Mouse (Mus musculus) fibroblast of lung, adult 2 months (primary cell): ENCODE measurements around the gene Sycn.
"Not testable (repeated sequence)": the region's sequence is repeated elsewhere in the genome, so short reads cannot be mapped to it uniquely, and the experiment has no call there.

Source experiments
- DNase-seq: peaks from one replicate; pipeline ENCODE4 v3.0.0-alpha.2; 2011; ENCODE audit warnings: low read depth

Gene Sycn

DNA sequence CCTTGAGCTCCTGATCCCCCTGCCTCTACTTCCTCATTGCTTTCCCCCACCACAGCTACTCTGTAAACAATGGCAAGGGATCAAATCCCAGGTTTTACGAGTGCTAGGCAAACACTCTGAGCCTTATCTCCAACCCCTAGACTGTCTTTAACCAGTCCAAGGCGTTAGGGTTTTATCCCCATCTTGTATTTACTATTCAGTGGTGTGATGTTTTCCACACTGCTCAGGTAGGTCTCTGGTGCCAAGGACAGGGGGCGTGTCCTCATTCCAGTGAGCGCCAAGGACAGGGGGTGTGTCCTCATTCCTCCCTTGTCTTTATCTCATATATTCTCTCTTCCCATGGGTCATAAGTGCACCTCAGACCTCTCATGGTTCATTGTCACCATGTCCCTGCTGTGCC is at the start of gene Sycn:
Gene Sycn (plus strand): TSS at position 360 of the 400 bp plus-strand sequence.
- no peak for DNase-seq

DNA sequence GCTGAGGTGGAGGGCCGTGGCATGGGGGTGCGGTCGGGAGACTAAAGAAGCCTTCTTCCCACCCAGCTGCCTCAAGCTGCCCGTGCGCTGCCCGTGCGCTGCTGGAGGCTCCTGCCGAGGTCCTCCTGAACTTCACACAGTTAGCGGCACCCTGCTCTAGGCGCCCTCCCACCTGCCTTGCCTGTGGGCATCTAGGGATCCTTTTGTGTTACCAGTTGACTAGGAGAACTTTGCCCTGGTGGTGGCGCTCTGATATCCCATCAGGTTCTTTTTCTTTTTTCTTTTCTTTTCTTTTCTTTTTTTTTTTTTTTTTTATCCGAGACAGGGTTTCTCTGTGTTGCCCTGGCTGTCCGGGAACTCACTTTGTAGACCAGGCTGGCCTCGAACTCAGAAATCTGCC is 49.8 kb upstream of the Sycn start:
- DNase-seq, result no peak

DNA sequence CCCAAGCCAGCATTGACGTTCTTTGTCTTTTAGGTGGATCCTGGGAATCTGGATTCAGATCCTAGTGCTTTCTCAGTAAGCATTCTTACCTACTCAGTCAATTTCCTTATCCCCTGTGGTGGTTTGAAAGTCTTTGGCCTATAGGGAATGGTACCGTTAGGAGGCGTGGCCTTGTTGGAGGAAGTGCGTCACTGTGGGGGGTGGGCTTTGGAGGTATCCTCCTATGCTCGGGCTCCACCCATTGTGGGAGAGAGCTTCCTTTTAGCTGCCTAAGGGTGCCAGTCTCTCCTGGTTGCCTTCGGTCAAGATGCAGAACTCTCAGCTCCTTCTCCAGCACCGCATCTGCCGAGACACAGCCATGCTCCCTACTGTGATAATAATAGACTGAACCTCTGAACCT is 48.4 kb upstream of the Sycn start:
- DNase-seq, result no peak

DNA sequence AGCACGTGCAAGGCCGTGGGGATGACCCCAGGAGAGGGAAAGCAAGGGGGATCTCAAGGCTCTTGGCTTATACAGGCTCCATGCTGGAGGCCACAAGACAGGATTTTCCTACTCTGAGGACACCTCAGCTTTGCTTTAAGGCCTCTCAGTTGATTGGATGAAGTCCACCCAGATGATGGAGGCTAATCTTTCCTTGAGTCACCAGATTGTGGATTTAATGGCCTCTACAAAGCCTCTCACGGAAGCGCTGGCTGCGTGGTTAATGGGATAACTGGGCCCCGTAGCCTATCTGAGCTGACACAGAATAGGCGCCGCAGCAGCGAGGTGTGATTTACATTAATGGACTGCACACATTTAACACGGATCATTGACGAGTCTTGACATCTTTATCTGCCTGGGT is 45.3 kb upstream of the Sycn start:
- DNase-seq, result no peak

DNA sequence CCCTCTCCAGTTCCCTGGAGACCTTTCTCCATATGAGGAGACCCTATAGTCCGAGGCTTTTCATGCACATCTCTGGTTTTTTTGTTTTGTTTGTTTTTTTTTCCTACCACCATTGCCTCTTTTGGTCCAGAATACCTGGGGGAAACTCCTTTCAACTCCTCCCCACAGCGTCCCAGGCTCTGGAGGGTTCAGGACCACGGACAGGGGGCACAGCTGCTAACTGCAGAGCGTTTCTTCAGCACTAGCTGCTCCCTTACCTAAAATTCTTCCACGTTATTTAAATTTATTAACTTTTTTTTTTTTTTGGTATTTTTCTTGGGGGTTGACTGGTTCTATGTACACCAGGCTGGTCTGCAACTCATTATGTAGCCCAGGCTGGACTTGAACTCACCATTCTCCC is 35.1 kb upstream of the Sycn start:
- DNase-seq, result no peak

DNA sequence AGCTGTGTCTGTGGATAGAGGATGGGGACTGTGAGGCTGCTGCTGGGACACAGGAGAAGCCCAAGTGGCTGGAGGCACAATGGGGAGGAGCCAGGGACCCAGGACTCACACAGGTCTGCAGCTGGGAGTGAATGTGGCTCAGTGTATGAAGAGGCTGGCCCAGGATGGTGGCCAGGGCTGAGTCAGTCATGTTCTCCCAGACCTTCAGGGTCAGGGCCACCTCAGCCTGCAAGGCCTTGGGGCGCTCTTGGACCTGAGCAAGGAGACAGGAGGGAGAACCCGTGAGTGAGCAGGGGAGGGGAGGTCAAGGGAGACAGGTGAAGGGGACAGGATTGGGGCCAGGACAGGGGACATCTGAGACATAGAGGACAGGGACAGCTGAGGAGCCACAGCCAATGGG is 31.6 kb upstream of the Sycn start:
- not testable (repeated sequence) for DNase-seq

DNA sequence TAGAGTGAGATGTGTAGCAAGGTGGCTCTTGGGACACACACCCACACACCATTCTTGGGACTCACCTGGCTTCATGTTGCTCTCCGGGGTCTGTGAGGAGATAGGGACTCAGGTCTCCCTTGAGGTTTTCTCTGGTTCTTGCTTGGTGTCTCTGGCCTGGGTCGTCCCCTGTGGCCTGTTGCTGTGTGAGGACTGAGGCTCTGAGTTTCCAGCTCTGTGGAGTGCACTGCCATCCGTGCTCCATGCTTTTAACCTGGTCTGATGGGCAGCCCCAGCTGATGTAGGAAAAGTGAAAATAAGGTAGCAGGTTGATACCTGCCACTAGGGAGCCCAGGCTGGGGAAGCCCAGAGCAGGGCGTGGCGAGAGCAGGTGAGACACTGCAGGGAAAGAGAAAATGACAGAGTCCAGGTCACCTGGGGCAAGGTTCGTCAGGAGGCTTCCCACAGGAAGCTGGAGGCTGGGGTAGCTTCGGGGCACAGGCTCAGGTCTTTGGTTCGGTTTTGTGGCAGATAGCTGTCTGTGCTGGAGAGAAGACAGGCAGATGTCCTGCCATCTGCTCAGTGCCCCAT is 30.2 kb upstream of the Sycn start, which contains the start of gene Ifnl2:
Gene Ifnl2 (minus strand): TSS at position 51 of the 570 bp plus-strand sequence.
- DNase-seq, result not testable (repeated sequence)

DNA sequence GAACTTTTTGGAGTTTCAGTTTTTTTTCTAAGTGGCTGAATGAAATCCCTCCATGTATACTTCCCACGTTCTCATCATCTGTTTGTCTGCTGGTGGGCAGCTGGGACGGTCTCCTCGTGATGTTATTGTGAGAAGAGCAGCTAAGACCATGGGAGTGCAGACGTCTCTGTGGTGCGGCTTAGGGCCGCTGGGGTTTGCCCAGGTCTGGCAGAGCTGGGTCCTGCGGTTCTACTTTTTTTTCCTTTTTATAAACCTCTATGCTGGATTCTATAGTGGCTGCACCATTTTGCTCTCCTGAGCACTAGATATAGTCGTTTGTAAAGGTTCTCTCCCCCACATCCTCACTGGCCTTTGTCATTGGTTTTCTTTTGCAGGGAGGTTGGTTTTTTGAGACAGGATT is 29.2 kb upstream of the Sycn start:
- no peak for DNase-seq

DNA sequence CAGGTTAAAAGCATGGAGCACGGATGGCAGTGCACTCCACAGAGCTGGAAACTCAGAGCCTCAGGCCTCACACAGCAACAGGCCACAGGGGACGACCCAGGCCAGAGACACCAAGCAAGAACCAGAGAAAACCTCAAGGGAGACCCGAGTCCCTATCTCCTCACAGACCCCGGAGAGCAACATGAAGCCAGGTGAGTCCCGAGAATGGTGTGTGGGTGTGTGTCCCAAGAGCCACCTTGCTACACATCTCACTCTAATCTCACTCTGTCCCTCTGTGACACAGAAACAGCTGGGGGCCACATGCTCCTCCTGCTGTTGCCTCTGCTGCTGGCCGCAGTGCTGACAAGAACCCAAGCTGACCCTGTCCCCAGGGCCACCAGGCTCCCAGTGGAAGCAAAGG is 18.1 kb upstream of the Sycn start, which contains the start of gene Ifnl3:
Gene Ifnl3 (plus strand): TSS at position 301 of the 400 bp plus-strand sequence.
- DNase-seq, result not testable (repeated sequence)

DNA sequence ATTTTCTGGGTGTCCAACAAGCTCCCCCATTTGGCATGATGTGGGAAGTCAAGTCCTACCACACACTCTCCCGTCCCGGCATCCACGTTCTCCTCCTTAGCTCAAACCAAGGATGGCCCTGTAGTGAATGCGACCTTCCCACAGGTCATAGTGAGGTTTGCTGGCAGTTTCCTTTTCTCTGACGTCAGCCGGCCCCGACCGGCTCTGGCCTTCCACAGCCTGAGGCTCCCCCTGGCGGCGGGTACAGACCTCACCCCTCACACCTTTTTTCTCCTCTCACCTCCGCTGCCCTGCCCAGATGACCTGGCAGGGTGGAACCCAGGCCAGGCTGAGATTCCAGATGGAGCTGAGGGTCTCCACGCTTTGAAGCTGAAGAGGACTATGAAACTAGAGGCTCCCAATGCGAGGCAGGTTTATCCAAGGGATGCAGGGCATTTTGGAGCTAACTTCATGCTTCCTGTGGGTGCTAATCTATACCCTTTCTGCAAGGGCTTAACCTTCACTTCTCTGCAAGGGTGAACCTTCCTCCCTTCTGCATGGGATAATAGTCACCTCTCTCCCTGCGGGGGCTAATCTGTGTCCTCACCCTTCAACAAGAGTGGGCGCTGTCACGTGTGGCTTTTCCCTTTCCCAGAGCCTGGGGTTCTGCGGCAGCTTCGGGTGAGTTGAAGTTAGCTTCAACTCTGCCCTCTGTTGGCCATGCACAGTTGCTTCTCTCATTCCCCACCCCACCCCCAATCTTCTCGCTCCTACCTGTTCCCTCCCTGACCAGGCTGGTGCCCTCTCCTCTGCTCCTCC is 12.6 kb upstream of the Sycn start:
- DNase-seq, result peak; percentile 6

DNA sequence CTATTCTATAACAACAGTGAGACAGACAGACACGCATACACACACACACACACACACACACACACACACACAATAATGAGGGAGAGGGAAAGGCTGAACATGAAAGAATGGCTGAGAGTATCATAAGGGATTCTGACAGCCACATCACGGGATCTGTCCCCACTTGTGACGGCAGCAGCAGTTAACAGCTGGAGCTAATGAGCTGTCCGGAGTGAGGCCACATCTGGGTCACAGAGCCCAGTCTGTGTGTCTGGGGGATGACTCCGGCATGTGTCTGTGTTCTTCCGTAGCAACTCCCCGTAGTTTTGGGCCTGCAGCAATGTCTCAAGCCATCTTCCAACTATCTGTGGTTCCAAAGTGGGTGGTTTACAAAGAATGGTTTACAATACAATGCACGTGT is 8.7 kb upstream of the Sycn start:
- DNase-seq, result no peak

DNA sequence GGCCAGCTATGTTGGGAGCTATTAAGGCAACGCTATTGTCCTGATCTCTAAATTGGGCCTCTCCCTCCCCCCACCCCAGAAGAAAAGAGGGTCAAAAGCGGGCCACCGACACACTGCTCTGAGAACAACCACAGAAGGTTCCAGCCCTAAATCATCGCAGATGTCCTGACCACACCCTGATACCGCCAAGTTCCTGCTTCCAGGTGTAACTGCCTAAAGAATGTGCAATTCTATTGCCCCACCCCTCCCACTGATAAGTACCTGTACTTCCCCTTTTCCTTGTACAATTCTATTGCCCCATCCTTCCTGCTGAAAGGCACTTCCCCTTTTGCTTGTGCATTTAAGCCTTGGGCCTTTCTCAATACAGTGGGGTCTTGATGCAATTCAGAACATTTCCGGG is 1.8 kb upstream of the Sycn start:
- not testable (repeated sequence) for DNase-seq

DNA sequence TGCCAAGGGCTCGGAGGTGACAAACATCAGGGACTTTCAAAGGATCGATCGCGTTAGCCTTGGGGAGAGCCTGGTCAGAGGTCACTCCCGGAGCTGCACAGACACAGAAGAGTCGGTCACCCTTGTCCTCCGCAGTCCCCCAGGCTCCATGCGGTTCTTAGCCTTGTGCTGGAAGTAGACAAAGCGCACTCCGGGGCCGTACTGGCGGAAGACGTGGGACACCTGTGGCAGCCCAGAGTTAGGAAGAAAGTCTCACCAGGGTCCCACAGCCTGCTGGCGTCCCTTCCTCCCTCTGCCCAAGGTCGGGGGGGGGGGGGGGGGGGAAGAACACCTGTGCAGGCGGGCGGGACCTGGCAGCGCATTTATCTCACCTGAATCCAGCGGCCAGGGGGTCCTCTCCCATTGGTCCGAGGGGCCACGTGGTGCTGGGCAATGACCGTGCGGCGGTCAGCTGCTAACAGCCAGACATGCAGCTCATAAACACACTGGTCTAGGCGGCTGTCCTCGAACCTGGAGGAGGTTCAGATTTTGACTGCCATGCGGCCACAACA is 3.4 kb downstream of the Sycn start:
- no peak for DNase-seq

DNA sequence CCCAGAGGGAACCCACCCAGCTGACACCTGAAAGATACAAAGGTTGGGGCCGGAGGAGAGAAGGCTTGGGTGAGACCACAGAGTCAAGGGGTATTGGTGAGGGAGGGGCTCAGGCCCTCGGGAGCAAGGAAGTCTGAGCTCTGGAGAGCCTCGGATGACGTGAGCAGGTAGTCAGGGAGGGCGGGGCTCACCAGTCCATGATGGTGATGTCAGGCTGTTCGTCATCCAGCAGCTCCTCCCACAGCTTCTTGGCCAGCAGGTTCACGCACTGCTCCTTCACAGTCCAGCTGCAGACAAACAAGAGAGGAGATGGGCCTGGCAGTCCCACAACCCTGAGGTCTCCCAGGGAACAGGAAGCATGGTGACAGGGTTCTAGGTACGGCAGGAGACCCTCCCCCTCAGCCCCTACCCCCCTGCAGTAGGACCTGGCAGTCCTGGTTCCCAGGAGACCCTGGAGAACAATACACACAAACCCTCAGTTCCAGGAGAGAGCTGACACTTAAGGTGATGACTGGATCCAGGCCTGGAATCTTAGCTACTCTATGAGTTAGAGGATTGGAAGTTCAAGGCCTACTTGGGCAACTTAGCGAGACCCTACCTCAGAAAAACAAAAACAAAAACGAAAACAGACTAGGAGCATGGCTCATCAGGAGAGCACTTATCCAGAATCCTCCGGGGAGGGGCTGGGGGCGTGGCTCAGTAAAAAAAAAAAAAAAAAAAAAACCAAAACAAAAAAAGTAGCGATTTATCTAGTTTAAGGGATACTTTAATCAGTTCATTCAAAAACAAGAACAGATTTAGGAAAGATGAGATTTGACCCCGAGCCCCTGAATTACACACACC is 4.6 kb downstream of the Sycn start:
- no peak for DNase-seq

DNA sequence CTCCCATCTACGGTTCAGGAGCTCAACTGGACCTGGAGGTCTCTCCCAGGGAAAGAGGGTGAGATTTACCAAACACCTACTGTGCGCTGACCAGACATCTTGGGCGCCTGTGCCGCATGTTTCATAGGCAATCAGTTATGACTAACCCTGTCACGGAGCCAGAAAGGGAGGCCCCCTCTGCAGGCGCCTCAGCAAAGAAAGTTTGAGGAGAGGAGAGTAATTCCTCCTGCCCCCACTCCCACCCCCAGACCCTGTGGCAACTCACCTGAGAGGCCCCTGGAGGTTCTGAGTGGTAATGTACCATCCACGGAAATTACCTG is 5.2 kb downstream of the Sycn start:
- no peak for DNase-seq

DNA sequence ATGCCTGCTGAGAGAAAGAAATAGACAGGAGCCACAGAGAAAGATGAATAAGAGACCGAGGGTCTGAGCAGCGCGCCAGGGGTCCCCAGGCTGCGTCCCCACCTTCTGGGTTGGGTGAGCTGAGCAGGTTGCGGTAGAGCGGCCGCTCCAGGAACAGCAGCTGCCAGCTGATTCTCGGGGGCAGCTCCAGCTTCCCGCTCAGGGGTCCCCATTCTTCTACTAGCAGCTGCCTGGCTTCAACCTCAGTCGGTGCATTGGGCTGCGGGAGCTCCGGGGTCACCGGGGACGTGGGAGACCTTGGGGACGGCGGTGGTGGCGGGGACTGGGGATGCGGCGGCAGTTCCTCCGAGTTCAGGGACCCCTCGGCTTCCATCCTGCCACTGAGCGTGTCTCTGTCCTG is 6.0 kb downstream of the Sycn start:
- DNase-seq, result no peak

DNA sequence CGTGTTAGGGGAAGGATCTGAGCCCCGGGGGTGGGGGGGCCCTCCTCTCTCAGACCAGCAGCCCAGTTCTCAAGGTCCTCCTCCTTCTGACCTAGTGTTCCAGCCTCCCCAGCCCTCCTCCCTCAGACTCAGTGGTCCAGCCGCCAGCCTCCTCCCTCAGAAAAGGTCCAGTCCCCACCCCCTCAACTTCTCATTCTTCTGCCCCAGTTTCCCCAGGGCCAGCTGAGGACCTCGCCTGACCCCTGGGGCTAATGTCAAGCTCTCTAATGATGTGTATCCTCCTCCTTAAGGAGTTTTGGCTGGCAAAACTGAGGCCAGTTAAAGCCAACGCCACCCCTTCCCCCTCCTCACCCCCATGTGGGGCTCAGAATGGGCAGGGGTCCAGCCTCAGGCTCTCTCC is 6.5 kb downstream of the Sycn start, which contains the start of gene Nccrp1:
Gene Nccrp1 (minus strand): TSS at position 101 of the 400 bp plus-strand sequence.
- DNase-seq, result no peak

DNA sequence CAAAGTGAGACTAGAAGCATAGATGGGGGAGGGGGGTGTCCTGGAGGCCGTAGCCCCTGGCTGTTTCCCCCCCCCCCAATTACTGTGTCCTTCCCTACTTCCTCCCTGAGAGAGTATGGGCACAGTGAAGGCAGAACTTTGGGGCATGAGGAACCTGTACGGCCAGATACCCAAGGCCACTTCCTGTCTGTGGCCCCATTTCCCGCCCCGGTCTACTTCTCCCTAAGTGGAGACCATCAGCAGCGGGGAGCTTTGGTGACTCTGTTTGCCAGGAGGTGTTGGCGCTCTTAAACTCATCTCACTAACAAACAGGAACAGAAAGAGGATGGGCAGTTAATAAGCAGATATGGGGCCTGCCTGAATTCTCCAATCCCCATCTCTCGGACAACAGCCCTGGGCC is 6.9 kb downstream of the Sycn start:
- no peak for DNase-seq

DNA sequence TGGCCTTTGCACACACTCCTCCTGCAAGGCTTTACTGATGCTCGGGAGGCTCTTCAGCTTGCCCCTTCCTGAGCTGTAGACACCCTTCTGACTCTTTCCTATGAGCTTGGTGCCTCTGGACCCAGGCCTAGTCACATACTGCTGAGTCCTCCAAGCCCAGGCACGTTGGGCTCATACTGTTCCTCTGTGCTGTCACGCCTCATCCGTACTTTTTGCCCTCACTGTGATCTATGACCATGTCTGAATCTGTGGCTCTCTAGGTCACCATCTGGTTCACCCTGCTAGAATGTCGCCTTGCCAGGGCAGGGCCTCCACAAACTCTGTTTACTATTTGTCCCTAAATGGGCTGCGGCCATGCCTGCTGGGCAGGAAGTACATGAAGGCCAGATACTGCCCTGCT is 12.4 kb downstream of the Sycn start:
- no peak for DNase-seq

DNA sequence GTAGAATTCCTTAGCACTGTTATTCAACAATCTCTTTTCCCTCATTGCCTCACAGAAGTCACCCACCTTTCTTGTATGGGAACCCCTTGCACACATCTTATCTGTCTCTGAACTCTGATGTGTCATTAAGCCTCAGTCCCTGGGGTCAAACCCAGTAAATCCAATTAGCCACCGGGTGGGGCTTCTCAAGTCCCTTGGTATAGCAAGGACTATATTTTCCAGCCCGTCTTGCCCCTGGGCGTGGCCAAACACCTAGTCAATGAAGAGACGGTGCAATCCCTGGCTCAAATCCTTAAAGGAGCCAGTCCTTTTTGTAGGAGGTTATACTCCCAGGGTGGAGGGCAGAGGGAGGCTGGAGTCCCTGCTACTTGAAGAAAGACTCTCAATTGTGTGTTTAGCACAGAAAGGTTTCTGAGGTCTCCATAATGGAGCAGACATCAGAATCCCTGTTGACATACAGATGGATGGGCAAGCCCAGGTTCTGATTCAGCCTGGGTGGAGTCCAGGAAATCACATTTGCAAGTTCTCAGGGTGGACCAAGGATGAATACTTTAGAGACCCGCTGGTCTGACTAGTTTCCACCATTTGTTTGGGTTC is 15.4 kb downstream of the Sycn start:
- DNase-seq, result no peak

DNA sequence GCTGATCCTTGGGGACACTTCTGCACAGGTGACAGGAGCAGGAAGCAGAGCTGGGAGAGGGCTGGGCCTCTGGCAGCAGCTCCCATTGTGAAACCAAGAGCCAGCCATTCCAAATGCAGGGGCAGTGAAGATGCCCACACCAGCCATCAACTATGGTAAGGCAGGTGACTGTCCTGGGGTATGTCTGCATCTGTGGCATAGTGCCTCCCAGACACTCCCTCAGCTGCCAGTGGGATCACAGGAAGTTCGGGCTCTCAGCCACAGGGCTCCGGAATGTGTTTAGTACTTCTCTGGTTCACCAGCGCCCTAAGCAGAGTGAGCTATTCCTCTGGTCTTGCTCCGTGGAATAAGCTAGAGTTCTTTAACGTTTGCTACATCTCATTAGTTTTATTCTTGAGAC is 16.4 kb downstream of the Sycn start:
- no peak for DNase-seq

DNA sequence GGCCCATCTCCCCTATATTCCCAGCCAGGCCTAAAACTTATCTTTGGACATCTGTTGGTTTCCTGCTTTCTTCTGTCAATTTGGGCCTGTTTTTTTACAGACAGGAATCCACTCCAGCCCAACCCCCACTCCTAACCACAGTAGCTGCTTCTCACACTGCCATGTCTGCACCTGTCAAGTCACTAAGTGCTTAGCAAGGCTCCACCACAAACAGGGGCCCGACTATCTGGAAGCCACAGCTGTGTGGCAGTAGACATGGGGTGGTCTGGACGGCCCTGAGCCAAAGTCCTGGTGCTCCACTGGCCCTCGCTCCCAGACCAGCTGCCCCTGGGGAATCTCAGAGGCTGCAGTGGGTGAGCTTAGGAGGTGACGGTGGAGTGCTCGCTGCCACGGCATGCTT is 17.0 kb downstream of the Sycn start:
- no peak for DNase-seq
